Mouse (Mus musculus) CD8-positive naive resting alpha-beta T cell, adult 2 months (primary cell): ENCODE data around the gene Prkar1b.

ENCODE experiments used
- DNase-seq, 2 experiments: peaks; one replicate each; pipeline ENCODE4 v3.0.0; 2022; ENCODE audit warnings: low read depth in 2 of 2, low spot score in 2 of 2

Gene Prkar1b

DNA sequence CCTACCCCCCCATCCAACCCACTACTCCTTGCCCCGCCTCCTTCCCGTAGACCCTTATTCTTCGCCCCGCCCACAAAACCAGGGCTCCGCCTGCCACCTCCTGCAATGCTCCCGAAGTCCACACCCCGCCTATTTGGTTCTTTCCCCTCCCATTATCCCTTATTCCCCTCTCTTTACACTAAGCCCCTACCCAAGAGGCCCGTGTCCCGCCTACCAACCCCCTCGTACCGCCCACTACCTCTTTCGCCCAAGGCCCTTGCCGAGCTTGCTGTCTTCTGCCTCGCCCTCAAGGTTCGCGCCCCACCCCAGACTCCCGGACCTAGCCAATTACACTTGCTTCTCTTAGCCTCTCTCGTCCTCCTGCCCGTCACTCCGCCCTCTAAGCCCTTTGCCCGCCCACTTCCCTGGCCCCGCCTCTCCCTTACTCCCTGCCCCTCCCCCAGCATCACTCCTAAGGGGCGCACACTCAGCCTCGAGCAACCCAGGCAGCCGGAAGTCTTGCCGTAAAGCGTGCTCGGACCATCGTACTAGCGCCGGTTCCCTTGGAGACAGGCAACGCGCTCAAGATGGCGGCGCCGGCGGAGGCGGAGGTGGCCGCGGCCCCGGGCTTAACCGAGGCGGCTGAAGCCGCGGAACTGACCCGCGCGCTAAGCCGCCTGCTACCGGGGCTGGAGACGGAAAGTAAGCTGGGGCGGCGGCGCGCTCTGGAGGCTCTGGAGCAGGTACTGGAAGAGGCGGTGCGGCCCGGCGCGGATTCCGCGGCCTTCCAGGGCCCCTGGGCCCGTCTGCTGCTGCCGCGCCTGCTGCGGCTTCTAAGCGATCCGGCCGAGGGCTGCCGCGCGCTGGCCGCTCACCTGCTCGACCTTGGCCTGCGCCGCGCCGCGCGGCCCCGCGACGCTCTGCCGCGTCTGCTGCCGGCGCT lies at the start of gene Prkar1b, which contains the start of gene Dnaaf5:
TSS of gene Prkar1b (minus strand) at position 321 of the 922 bp plus-strand sequence.
TSS of gene Dnaaf5 (plus strand) at position 543 of the 922 bp plus-strand sequence.
- peak; percentile 96 to 97 for DNase-seq

DNA sequence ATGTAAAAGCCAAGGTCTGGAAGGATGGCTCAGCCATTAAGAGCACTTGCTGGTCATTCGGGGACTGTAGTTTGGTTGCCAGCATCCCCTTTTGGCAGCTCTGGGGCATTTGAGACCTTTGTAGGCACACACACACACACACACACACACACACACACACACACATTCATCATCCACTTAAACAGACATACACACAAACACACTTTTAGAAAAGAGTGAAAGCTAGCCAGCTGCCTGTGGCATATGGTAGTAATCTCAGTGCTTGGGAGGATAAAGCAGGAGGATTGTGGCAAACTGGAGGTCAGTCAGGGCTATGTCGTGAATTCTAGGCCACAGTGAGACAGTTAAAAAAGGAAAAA lies 49.8 kb upstream of the Prkar1b start:
- no peak for DNase-seq

DNA sequence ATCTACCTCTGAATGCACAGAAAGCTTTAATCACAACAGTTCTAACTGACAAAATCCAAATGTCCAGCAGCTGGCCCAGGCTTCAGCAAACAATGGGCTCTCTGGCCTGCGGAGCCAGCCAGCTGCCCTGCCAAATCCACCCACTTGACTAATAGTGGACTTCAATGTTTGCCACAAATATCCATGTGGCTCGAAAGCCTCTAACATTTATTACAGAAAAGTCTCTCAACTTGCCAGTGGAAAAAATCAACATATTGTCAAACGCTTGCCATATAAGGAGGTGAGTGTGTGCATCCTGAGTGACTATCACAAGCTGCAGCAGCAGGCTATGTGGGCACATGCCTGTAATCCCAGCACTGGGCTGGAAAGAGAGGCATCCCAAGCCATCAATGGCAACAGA lies 49.0 kb upstream of the Prkar1b start:
- DNase-seq: no peak

DNA sequence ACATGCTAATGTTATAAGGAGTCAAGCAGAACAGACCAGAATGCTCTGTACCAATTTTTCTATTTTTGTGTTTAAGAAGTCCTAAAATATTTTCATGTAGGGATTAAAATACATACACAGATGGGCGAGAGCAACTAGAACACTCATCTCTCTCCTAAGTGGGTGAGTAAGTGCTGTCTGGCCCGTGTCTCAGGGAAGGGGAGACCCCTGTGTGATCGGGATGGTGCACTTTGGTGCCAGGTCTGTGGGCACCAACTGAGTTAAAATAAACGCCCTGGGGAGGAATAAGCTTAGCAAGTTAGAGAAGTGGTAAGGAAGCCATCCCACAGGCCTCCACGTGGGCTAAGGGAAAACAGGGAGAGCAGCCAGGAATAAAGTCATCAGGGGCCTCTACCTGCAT lies 41.2 kb upstream of the Prkar1b start:
- no peak for DNase-seq

DNA sequence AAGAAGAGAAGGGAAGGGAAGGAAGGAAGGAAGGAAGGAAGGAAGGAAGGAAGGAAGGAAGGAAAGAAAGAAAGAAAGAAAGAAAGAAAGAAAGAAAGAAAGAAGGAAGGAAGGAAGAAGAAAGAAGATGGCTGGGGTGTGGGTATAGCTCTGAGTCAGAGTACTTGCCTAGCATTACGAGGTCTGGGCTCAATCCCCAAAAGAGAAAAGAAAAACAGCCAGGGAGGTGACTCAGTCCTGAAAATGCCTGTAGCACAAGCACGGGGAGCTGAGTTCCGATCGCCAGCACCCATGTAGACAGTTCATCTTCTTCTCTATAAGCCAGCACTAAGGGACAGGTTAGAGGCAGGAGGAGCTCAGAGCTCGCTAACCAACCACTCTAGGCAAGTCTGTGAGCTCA lies 39.9 kb upstream of the Prkar1b start:
- no peak for DNase-seq

DNA sequence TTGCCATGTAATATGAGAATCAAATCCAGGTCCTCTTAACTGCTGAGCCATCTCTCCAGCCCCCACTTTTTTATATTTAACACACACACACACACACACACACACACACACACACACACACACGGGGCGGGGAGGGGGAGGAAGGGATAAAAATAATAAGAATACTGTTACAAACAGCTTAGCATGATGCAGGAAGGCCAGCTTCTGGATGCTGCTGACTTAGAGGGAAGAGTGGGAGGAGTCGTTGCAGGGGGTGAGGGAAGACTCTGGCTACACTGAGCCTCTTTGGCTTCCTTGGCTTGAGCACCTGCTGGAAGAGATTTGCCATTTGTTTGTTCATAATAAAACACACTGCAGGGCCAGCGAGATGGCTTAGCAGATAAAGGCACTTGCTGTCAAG lies 35.1 kb upstream of the Prkar1b start:
- DNase-seq: no peak

DNA sequence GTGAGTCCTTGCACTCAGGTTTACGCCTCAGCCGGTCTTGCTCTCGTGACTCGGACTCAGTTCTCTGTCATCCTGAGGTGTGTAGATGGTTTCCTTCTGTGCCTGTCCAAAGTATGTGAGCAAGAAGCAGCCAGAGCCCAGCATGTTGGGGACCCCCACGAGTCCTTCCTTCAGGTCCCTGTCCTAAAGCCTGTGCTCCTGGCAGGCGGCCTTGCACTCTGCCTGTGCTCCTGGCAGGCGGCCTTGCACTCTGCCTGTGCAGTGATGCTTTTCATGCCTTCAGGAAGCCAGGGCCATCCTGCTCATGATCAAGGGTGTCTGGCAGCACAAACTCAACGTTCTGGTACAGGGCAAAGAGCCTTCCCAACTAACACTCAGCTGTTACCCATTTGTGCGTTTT lies 33.8 kb upstream of the Prkar1b start:
- no peak for DNase-seq

DNA sequence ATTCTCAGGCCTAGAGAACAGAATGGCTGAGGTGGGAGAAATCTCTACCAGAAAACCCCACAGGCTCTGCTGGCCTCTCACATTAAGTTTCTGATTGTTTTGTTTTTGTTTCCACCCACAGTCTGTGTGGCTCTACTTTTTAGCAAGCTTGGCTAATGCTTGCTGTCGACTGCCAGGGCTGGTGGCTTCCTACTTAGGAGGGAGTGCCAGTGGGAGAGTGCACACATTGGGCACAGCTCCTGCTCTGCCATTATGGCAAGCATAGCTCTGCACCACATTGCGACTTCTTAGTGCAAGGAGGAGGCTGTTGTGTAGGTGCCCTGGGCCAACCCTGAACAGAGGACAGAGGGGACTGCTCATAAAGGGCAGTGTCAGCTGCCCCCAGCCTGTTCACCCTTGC lies 33.3 kb upstream of the Prkar1b start:
- no peak for DNase-seq

DNA sequence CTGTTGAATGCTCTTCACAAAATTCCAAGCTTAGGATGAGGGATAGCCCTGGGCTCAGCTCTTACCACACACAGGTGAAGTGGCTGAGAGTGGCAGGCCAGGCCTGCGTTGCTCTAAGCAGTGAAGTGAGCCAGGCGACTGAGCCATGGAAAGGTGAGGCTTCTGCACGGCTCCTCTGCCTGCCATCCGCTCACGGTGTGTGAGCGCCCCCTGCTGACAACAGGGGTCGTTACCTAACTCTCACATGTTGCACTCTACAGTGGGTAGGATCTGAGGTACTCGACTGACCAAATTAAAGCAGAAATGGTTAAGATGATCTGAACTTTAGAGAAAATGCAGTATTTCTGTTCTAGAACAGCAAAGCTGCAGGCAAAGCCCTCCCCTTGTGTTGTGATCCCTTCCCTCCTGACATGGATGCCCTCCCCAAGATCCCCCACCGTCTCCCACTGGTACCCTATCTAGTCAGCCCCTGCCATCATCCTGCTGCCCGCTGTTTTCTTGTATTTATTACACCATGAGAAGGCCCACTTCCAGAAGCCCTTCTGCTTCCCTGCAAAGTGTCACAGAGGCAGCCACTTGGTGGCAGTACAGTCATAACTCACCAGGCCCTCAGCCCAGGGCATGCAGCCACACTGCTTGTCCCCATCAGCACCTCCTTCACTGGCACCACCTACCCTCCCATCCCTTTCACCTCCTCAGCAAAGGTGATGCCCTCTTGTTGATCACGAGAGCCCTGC lies 29.3 kb upstream of the Prkar1b start:
- peak; percentile 72 to 77 for DNase-seq

DNA sequence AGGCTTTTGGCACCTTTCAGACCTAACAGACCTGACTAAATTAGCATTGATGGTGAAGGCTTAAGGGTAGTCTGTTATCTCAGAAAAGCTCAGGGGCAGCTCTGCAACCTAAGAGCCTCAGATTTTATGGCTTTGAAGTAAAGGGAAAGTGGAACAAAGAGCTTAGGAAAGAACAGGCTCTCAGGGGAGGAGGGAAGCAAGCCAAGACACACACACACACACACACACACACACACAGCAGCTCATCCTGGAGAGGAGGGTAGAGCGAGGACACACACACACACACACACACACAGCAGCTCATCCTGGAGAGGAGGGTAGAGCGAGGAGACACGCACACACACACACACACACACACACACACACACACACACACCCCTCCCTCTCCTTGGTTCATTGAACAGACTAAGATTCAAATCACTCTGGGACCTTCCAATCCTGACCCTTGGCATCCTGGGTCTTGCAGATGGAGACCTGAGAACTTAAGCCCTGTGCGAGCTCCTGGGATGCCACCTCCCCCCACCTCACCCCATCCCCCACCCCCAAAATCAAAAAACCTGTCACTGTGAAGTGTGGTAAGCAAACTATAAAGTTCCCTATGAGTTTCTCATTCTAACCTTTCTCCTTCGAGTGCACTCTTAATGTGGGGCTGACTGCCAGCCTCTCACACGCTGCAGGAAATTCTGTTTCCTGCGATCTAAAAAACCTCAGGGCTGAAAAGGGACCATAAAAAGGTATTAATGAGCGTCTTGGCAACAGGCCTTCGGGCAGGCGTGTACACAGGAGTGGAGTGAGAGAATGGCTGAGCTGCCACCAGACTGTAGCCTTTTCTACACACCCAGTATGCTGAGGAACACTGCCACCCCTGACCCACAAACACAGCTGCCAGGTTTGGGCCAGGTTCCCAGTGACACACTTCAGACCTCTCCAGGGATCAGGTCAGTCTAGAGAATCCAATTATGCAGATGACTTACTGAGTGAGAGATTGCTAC lies 25.1 kb upstream of the Prkar1b start:
- DNase-seq: no peak

DNA sequence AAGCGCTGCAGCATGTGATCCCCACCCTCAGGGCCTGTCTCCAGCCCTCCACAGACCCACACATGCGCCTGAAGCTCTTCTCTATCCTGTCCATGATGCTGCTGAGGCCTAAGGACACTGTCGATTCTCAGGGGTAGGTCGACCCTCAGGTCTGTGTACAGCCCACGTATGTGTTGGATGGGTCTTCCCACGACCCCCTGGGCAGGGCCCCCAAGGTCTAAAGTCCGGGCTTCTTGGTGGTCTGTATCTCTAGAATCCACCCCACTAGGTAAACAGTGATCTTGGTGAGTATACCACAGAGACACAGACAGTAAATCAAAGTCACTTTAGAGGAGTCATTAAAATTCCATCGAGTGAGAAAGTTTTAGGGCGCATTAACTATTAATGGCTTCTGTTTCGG lies 24.3 kb upstream of the Prkar1b start:
- no peak for DNase-seq

DNA sequence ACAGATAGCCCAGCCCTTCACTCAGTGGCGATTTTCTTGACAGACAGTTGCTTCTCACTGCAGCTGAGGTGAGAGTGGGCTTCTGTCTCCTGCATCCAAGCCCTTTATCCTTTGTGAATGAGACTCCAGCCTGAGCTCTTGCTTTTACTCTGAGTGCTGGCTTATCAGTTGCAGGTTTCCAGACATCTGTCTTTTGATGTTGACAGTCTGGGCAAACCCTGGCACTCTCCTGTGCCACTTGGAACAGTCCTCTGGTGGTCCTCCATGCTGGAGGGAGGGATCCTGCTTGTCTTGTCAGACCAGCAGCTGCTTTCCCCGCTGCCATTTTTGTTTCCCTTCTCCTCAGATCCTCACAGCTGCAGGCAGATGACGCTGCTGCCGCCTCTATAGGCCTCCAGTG lies 22.1 kb upstream of the Prkar1b start:
- no peak for DNase-seq

DNA sequence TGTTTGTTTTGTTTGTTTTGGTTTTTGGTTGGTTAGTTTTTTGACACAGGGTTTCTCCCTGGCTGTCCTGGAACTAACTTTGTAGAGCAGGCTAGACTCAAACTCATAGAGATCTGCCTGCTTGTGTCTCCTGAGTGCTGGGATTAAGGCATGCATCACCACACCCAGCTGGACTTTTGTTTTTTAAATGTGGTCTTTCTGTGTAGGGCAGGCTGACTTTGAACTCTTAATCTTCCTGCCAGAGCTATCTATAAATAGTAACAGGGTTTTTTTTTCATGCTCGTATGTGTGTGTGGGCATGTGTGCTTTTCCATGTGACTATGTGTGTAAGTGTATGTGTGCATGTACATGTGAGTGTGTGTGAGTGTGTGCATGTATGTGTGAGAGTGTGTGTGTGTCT lies 17.7 kb upstream of the Prkar1b start:
- no peak for DNase-seq

DNA sequence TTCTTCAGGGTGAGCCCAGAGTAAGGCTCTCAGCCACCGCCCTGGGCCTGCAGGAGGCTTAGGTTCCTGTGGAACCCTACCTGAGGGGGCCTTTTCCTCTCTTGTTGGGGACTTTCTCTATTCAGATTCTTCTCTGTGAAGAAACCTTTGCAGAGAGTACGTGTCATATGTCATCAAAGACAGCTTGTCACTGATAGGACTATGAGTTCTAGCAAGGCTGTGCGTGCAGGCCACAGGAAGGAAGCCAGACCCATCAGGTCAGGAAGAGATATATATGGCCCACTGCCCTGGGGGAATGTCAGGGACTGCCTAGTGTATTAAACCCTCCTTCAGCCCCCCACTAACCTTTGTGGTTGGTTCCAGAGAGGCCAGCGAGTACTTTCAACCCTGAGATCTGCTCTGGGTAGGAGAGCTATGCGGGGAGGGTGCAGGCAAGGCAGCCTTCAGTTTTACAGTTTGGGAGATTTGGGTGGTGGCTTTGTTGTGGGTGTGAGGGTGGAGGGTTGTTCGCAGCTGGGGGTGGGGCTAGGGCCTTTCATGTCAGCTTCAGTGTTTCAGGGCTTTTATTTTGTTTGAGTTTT lies 17.1 kb upstream of the Prkar1b start:
- peak; percentile 64 to 76 for DNase-seq

DNA sequence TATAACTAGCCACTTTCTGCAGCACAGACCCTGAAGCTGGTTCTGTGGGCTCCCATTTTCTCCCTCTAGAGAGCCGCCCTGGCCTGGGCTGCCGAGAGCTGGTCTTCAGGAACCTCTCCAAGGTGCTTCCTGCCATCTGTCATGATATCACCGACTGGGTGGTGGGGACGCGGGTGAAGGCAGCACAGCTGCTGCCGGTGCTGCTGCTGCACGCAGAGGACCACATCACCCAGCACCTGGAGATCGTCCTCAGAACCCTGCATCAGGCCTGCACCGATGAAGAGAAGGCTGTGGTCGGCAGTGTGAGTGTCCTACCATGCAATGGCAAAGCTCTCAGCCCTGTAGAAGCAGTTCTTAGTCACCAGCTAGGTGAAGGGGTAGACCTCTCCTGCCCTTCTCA lies 11.8 kb upstream of the Prkar1b start:
- no peak for DNase-seq

DNA sequence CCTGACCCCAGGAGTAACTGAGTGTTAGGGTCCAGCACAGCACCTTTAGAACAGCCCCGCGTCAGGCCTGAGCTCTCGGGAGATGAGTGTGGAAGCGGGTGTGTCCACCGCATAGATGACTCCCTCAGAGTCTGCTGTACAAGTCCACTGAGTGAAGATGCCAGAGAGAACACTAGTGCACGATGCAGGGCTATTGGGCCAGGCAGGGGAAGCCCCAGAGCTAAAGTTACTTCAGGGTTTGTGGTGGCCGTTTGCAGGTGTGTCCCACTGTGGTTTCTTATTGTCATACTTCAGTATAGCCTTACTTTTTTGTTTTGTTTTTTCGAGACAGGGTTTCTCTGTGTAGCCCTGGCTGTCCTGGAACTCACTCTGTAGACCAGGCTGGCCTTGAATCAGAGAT lies 11.1 kb upstream of the Prkar1b start:
- no peak for DNase-seq

DNA sequence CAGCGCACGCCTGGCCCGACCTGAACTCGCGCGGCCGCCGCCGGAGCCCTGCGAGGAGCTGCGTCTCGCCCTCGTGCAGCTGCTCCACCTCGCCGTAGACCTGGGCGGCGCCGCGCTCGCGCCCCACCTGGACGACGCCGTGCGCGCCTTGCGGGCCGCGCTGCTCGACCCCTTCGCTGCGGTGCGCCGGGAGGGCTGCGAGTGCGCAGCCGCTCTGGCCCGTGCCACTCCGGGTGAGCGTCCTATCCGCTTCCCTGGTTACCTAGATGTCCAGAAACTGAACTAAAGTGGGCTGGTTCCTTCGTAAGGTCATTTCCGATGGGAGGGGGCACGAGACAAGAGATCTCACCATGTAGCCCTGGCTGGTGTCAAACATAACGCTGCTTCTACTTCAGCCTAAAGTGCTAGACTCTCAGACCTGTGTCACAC lies 816 bp upstream of the Prkar1b start:
- DNase-seq: peak in 1 of 2 experiments; percentile 31

DNA sequence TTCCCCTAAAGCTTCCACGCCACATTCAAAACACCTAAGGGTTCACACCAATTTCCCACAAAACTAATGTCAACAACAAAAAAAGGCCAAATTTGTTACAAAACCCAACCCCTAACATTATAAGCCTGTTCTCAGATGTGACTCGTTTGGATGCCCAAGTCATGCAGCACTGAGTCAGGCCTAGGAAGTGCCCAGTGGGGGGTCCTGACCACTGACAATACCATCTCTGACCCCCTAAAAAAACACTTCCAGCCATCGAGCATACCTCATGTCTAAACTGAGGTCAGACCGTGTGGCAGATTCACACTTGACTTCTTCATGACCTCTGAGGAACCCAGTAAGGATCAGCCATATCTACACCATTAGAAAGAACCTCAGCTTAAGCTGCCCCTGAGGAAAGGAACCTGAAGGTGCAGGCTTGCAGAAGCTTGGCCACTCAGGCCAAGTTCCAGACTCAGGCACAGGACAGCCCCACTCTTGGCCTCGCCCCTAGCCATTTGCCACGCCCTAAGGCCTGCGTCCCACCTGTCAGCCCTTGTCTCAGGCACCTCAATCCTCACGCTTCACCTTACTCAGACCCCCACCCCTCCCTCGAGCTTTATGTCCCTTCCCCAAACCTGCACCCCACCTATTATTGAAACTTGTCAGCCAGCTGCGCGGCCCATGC lies 662 bp downstream of the Prkar1b start:
- DNase-seq: no peak

DNA sequence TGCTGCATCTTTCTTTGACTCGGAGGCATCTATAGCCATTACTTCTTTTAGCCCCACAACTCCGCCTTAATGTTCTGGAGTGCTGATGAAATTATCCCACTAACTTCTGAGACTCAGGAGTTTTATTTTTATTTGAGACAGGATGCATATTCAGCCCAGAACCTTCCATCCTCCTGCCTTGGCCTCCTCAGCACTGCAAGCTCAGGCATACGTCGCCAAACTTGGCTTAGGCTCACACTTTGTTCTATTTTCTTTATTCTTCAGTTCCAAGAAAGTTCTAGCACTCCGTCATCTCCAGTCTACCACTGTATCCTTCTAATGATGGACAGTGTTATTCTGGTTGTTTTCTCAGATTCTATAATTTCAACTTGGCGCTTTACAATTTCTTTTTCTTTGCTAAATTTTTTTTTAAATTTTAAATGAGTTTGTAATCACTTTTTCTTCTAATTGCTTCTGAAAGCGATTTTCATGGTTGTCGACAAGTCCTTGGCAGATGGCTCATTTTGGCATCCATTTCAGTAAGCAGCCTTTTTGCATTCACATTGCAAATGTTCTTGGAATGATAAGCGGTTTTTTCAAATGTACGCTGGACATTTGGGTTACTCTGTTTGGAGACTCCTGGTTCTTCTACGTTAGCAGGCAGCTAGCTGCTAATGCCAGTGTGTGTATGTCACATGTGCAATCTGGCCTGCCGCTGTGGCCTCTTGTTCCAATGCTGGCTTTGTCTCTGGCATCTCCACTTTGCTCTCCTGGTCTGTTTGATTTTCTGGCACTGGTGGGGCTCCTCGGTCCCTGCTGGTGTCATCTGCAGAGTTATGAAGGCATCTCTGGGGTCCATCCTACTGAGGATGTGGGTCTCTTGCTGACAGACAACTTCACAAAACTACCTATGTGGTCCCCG lies 2.4 kb downstream of the Prkar1b start:
- no peak for DNase-seq
